Mouse (Mus musculus): ENCODE data around the gene AC161166.1.
A peak's percentile ranks its signal among the peaks of the same experiment; 100 is the strongest.
"Not testable (repeated sequence)": the region's sequence is repeated elsewhere in the genome, so short reads cannot be mapped to it uniquely, and the experiment has no call there.

AC161166.1 gene

GRCm38 (mm10) chr7:24525686-24526420, 13.6 kb upstream of the AC161166.1 start:
- DNase-seq (ENCODE audit: low spot score in 2 of 2): no peak

DNA sequence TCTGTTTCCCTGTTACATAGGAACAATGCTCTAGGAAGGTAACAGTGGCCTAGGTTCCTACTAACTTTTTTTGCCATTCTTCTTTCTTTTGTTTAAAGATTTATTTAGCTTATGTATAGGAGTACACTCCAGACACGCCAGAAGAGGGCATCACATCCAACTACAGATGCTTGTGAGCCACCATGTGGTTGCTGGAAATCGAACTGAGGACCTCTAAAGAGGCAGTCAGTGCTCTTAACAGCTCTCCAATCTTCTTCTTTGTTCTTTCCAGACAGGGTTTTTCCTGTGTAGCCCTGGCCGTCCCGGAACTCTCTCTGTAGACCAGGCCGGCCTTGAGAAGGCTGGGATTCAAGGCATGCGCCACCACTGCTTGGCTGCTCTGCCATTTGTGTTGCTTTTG, 12.7 kb upstream of the AC161166.1 start:
- DNase-seq (ENCODE audit: low spot score in 2 of 2): no peak

- DNase-seq (ENCODE audit: low spot score in 2 of 2): no peak
Measured at GRCm38 (mm10) chr7:24523723-24524122, 11.5 kb upstream of the AC161166.1 start.

- DNase-seq (ENCODE audit: low spot score in 2 of 2): no peak
Measured at GRCm38 (mm10) chr7:24522805-24523204, 10.6 kb upstream of the AC161166.1 start.

DNA sequence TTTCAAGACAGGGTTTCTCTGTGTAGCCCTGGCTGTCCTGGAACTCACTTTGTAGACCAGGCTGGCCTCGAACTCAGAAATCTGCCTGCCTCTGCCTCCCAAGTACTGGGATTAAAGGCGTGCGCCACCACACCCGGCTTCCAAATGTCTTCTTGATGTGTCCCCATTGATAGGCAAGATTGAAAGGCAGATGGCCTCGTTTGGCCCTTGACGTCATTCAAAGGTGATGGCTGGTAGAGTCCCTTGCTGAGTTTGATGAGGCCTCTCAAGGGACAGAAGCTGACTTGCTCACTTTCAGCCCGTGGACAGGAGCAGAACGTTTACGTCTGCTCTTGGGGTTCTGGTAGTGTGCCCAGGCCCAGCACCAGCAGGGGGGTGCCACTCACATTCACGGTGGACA, 7.8 kb upstream of the AC161166.1 start:
- not testable (repeated sequence) for DNase-seq (ENCODE audit: low spot score in 2 of 2)

DNA sequence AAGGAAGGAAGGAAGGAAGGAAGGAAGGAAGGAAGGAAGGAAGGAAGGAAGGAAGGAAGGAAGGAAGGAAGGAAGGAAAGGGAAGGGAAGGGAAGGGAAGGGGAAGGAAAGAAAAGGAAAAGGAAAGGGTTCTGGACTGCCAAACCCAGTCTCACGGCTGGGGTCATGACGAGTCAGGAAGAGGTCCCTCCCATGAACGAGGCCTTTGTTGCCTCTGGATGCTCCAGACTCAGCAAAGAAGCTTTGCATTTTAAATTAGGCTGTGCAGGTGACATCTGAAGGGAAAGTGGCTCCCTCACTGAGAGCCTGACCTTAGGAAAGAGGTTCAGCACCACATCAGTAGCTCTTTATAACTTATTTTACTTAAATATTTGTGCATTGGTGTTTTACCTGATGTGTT, 6.9 kb upstream of the AC161166.1 start:
- DNase-seq (ENCODE audit: low spot score in 2 of 2): no peak

- no peak for DNase-seq (ENCODE audit: low spot score in 2 of 2)
Measured at GRCm38 (mm10) chr7:24517654-24518053, 5.4 kb upstream of the AC161166.1 start.

DNA sequence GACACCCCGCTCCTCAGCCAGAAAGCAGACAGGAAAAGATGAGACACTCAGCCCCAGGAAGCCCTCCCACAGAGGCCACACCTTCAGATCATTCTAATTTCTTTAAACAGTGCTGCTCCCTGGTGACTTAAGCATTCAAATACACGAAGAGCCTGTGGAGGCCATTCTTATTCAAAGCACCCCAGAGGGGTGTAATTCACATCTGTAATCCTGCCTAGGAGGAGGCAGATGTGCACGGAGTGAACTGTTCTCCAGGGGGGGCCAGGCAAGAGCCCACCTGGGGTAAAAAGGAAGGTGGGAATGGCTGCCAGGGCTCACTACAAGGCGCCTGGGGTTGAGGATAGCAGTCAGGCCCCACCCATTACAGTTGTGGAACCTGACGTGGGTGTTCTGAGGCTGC, 4.8 kb upstream of the AC161166.1 start:
- DNase-seq (ENCODE audit: low spot score in 2 of 2): no peak

- DNase-seq (ENCODE audit: low spot score in 2 of 2): peak in 1 of 2 experiments; percentile 43
Measured at GRCm38 (mm10) chr7:24516319-24516718, 4.1 kb upstream of the AC161166.1 start.

DNA sequence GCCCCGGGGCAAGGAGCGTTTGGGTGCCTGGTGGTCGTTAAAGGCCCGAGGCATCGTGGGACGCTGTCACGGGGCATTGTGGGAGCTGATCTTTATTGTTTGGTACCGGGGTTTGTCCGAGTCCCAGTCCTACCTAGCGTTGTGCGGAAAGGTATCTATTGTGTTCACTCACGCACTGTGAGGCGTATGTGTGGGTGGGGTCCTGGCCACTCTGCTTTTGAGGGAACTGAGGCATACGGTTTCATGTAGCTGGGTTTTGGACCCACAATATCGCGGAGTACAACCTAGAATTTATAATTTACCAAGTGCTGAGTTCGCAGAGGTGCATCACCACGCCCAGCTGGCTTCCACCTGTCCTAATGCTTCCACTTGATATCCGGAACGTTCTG, 4.5 kb downstream of the AC161166.1 start:
- peak in 1 of 2 experiments; percentile 38 for DNase-seq (ENCODE audit: low spot score in 2 of 2)

DNA sequence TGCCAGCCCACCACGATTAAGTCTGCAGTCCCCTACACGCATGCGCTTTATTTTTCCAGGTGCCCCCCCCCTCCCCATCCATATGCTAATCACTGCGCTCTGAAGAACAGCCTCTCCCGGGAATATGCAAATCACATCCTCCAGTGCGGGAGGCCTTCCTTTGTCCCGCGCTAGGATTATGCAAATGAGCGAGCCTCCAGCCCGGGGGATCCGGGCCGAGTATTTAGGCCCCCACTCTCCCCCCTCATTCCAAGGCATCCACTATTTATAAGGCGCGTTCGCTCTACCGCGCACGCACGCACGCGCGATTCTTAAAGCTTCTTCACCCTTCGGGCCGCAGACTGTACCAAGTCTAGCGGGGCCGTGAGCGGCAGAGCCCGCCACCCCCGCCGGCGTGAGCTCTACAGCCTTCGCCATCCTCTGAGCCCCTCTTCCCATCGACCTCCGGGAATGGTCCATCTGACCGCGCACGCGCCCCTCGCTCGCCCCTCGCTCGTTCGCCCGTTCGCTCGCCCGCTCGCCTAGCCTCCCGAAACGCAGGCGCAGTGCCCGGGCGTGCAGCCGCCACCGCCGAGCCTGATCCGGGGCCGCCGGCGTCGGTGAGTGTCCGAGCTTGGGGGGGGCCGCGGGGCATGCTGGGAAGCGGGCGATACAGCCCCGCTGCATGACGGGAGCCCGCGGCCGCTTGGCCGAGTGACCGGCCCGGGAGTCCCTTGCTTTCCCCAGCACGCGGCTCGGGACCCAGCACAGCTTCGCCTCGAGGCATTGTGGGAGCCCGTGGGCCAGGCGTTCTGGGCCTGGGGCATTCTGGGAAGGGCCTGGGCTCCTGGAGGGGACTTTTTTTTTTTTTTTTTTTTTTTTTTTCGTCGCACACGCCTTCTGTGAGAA, 5.2 kb downstream of the AC161166.1 start, which contains the start of gene Zfp428:
TSS of gene Zfp428 (plus strand) at position 169 of the 888 bp plus-strand sequence.
- DNase-seq (ENCODE audit: low spot score in 2 of 2): peak; percentile 70 to 89

DNA sequence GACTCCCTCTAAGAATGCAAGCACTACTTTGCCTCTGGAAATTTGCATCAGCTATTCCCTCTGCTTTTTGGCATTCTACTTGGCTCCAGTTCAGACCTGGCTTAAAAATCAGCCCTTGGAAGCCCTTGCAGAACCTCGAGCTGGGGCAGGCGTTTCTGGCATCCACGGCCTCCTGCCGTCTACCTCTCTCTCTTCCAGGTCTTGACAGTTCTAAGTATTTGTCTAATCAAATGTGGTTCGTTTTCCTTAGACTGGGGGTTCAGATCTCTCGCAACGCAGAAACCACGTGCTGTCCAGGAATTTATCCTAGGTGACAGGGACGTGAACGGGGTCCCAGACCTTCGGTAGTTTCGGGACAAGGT, 5.8 kb downstream of the AC161166.1 start:
- peak in 1 of 2 experiments; percentile 64 for DNase-seq (ENCODE audit: low spot score in 2 of 2)

- no peak for DNase-seq (ENCODE audit: low spot score in 2 of 2)
Measured at GRCm38 (mm10) chr7:24506065-24506459, 6.2 kb downstream of the AC161166.1 start.

DNA sequence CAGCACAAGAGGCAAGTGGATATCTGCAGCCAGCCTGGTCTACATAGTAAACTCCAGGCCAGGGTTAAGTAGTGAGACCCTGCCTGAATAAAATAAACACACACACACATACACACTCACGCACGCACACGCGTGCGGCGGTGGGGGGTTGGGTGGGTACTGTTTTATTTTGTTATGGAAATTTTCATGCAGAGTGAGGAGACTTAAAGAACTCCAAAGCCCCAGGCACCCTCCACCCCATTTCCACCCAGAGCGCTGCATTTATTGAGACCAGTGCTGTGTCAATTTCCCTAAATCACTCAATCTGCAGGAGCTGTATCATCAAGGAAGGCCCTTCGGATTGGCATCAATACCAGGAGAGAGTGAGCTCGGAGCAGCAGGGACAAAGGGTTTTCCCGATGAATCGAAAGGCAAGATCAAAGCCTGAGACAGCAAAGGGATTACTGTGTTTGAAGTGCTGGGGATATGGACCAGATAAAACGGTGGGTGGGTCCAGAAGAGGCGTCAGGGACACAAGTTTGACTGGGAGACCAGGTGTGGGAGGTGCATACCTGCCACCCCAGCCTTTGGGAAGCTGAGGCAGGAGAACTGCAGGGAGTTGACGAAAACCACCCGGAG, 6.7 kb downstream of the AC161166.1 start:
- DNase-seq (ENCODE audit: low spot score in 2 of 2): no peak

DNA sequence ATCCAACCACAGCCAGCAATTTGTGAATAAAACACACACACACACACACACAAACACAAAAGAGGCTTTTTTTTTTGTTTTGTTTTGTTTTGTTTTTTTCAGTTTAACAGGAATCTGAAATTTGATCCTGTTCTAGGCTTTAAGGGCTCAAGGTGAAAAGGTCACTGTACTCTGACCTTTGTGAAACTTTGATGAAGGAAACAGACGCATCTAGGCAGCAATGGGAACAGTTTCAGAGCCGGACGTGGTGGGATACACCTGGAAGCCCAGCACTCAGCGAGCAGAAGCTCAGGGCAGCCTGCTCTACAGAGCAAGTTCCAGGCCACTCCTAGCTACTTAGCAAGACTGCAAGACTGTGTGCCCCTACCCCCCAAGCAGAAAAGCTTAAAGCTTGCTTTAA, 7.4 kb downstream of the AC161166.1 start:
- DNase-seq (ENCODE audit: low spot score in 2 of 2): no peak

DNA sequence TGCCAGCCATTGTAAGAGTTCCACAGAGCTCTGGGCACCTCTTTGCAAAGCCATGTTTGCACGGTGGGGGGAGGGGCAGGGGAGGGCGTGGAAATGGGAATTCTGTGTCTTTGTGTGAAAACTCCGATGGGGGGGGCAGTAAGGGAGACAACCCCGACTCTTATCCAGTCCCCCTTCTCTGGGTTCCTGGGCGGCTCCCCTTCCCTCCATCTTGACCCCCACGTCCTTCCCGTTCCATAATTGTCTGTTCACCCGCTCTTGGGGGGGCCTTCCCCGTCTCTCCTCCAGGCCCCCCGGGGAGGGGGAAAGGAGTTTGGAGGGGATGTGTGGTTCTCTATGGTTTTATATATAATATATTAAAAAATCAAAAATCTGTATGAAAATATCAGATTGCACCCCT, 8.3 kb downstream of the AC161166.1 start:
- DNase-seq (ENCODE audit: low spot score in 2 of 2): no peak

DNA sequence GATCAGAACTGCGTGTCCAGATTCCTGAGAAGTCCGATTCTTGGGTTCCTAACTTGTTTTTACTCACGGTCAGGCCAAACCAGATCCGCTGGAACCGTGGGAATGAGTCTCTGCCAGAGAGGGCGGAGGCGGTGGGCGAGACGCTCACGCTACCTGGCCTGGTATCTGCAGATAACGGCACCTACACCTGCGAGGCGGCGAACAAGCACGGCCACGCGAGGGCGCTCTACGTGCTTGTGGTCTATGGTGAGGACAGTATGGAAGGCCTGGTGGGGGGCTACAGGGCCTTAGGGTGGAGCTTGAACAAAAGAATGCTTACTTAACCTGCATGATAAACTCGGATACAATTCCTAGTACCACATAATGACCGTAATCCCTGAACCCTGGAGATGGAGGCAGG, 10.8 kb downstream of the AC161166.1 start:
- peak in 1 of 2 experiments; percentile 46 for DNase-seq (ENCODE audit: low spot score in 2 of 2)

DNA sequence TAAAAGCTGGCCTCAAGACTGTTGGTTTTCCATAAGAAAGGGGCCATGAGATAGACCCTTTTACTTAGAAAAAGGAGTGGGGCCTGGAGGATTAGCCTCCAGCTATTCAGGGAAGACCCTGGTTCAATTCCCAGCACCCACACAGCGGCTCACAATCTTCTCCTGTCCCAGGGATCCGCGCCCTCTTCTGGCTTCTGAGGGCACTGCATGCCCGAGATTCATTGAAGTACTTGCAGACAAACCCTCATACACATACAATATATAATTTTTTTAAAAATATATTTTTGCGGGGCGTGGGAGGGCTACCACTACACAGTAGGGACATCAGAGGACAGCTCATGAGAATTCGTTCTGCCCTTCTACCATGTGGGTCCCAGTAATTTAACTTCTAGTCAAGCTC, 11.3 kb downstream of the AC161166.1 start:
- DNase-seq (ENCODE audit: low spot score in 2 of 2): peak in 1 of 2 experiments; percentile 50

- DNase-seq (ENCODE audit: low spot score in 2 of 2): no peak
Measured at GRCm38 (mm10) chr7:24499856-24500577, 12.2 kb downstream of the AC161166.1 start.

DNA sequence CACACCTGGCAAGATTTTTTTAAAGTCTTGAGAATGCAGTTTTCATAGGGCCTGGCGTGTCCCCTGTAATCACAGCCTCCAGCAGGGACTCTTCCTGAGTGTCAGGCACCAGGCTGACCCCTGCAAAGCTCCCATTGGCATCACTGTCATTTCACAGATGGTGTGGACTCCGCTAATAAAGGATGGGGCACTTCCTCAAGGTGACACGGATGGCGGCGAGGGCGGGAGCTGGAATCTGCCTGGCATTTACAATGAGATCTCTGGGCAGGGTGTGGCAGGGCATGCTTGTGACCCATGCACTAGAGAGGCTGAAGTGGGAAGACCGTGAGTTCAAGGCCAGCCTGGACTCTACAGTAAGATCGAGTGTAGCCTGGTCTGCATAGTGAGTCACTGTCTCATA, 24.0 kb downstream of the AC161166.1 start:
- DNase-seq (ENCODE audit: low spot score in 2 of 2): no peak

DNA sequence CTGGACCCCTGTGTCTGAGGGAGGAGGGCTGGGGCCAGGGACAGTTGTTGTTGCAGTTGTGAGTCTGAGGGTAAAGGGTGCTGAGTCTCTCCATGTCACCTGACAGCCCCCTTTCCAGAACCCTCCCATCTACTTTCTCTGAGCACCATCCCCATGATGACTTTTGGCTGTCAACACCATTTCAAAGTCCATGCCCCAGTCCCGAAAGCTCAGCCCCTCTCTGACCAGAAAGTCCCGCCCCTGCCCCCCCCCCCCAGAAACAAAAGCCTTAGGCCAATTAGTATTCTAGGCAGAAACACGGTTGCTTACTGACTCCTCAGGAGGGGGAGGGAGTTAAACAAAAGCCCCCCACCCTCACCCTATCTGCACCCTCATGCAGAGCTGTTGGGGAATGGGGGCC, 24.9 kb downstream of the AC161166.1 start:
- no peak for DNase-seq (ENCODE audit: low spot score in 2 of 2)

- DNase-seq (ENCODE audit: low spot score in 2 of 2): no peak
Measured at GRCm38 (mm10) chr7:24486654-24487130, 25.6 kb downstream of the AC161166.1 start.
